Mouse (Mus musculus) hematopoietic multipotent progenitor cell, adult 10-12 weeks (in vitro differentiated cells): ENCODE data around the gene Brd2. TPM values are rescaled to one million over a fixed set of nuclear protein-coding genes. Genes with fewer than 3 reads are reported as not detected.

ENCODE experiments used
- polyA plus RNA-seq: library from polyadenylated mRNA; stranded (reverse); fragments of >175 nt; gene quantifications from 2 replicates; pipeline ENCODE4 v1.2.3, GENCODE M21; 2012; ENCODE audit warnings: low replicate concordance

Gene Brd2
- 377 and 424 TPM in 2 replicates for polyA plus RNA-seq

DNA sequence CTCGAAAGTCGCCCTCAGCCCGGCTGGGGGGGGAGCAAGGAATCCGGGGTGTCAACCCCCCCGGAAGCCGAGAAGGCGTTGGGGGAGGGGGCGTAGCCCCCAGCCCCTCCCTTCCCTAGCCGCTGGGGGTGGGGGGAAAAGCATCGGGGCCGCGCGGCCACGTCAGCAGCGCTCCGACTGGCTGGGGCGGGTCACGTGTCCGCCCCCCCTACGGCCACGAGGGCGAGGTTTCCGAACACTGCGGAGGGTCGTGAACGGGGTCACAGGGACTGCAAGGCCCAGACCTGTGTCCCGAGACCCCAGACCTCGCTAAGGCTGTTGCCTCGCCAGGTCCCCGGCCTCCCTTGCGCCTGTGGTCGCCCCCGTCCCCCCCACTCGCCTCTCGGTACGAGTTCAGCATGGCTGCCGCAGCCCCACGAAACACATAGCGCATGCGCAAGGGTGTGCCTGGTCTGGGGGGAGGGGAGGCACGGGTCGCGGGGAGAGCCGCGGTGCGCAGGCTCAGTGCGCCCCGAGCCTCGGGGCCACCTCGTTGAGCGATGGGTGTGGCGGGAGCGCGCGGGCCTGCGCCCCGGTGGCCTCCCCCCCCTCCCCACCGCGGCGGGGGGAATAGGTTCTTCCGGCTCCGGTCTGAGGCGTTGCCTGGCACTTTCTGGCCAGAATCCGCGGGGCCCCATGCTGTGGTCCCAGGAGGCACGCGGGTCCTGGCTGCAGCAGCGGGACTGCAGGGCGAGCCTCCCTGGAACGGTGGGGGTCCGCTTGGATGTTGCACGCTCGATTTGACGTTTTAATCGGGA lies at the start of gene Brd2:
Gene Brd2, minus strand, starts transcription at position 447 of the 797 bp plus-strand sequence.

DNA sequence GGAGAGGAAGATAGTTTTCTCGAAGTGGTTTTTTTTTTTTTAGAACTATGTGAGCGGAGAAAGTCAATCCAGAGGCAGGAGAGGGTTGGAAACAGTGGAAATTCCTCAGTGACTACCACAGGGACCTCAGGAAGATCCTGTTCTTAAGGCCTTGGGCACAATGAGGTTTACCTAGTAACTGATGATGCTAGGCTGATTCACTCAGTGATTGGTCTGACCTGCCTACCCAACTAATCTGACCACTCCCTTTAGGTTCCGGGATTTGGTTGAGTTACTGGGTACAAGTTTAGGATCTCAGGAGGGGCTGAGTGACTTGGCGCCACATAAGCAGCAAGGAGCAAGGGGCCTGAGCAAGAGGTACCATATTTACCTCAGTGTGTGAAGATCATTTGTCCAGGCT lies 30.5 kb upstream of the Brd2 start, which contains the start of gene H2-DMb1:
Gene H2-DMb1, plus strand, starts transcription at position 150 of the 400 bp plus-strand sequence.

DNA sequence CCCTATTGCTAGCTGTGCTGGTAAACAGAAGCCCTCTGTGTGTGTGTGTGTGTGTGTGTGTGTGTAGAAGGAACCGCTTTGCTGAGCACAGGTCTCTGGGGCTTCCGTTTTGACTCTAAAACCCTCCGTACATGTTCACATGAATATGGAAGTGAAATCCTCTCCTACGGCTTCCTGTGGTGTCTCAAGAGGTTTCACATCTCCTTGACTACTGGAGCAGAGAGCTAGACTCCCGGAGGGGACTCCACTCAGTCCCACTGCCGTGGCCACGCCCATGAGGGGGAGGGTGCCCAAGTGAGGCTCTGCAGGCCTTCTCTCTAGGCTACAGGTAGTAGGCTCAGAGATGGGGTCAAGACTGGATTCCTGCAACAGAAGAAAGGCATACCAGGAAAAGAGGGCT lies 20.6 kb upstream of the Brd2 start, which contains the start of gene H2-DMb2:
Gene H2-DMb2, plus strand, starts transcription at position 275 of the 400 bp plus-strand sequence.

GRCm38 (mm10) chr17:34119249-34120179 lies 2.9 kb downstream of the Brd2 start, which contains the start of gene H2-DMa:
Gene H2-DMa, plus strand, starts transcription at chr17:34119541.

GRCm38 (mm10) chr17:34092197-34092875 lies 30.1 kb downstream of the Brd2 start, which contains the start of gene H2-Oa:
Gene H2-Oa, plus strand, starts transcription at chr17:34092340.

Other genes with a start within 250 kb of the Brd2 start
- gene Gm7029, start 248.8 kb downstream of the Brd2 start, polyA plus RNA-seq = not detected in 2 replicates
- gene Kifc1, start 232.0 kb downstream of the Brd2 start, polyA plus RNA-seq = 8.0 and 16.7 TPM in 2 replicates
- gene Platr17, start 217.5 kb downstream of the Brd2 start, polyA plus RNA-seq = not detected in 2 replicates
- gene Daxx, start 213.2 kb downstream of the Brd2 start, polyA plus RNA-seq = 44.3 and 55.2 TPM in 2 replicates
- 1,240 and 2,267 TPM in 2 replicates for gene Tapbp, start 206.7 kb downstream of the Brd2 start, polyA plus RNA-seq
- gene Zbtb22, start 206.7 kb downstream of the Brd2 start, polyA plus RNA-seq = 63.9 and 83.1 TPM in 2 replicates
- 344 and 699 TPM in 2 replicates for gene Rgl2, start 193.1 kb downstream of the Brd2 start, polyA plus RNA-seq
- 74.4 and 96.8 TPM in 2 replicates for gene Pfdn6, start 182.3 kb downstream of the Brd2 start, polyA plus RNA-seq
- gene Wdr46, start 182.0 kb downstream of the Brd2 start, polyA plus RNA-seq = 59.7 and 181 TPM in 2 replicates
- 33.9 and 69.4 TPM in 2 replicates for gene B3galt4, start 171.1 kb downstream of the Brd2 start, polyA plus RNA-seq
- 65.1 and 130 TPM in 2 replicates for gene Vps52, start 166.8 kb downstream of the Brd2 start, polyA plus RNA-seq
- 30.7 and 202 TPM in 2 replicates for gene Rps18, start 166.6 kb downstream of the Brd2 start, polyA plus RNA-seq
- 1,004 and 3,373 TPM in 2 replicates for gene H2-K1, start 122.3 kb downstream of the Brd2 start, polyA plus RNA-seq
- 49.6 and 111 TPM in 2 replicates for gene Ring1, start 98.0 kb downstream of the Brd2 start, polyA plus RNA-seq
- 67.5 and 266 TPM in 2 replicates for gene H2-Ke6, start 94.6 kb downstream of the Brd2 start, polyA plus RNA-seq
- gene Slc39a7, start 91.0 kb downstream of the Brd2 start, polyA plus RNA-seq = 46.1 and 74.3 TPM in 2 replicates
- gene Rxrb, start 90.8 kb downstream of the Brd2 start, polyA plus RNA-seq = 155 and 353 TPM in 2 replicates
- gene Col11a2, start 83.2 kb downstream of the Brd2 start, polyA plus RNA-seq = 14.4 and 54.0 TPM in 2 replicates
- gene H2-Oa, start 30.3 kb downstream of the Brd2 start, polyA plus RNA-seq = 55.1 and 259 TPM in 2 replicates
- gene H2-DMa, start 3.1 kb downstream of the Brd2 start, polyA plus RNA-seq = 140 and 479 TPM in 2 replicates
- 454 and 462 TPM in 2 replicates for gene H2-DMb2, start 20.7 kb upstream of the Brd2 start, polyA plus RNA-seq
- 22.9 and 41.1 TPM in 2 replicates for gene H2-DMb1, start 30.4 kb upstream of the Brd2 start, polyA plus RNA-seq
- 74.5 and 112 TPM in 2 replicates for gene Tap1, start 64.9 kb upstream of the Brd2 start, polyA plus RNA-seq
- 85.6 and 98.9 TPM in 2 replicates for gene Psmb9, start 65.1 kb upstream of the Brd2 start, polyA plus RNA-seq
- gene Psmb8, start 75.1 kb upstream of the Brd2 start, polyA plus RNA-seq = 348 and 445 TPM in 2 replicates
- gene Tap2, start 80.9 kb upstream of the Brd2 start, polyA plus RNA-seq = 148 and 211 TPM in 2 replicates
- 44.0 and 80.9 TPM in 2 replicates for gene H2-Ob, start 116.3 kb upstream of the Brd2 start, polyA plus RNA-seq
- gene H2-Ab1, start 135.1 kb upstream of the Brd2 start, polyA plus RNA-seq = 1,724 and 6,143 TPM in 2 replicates
- gene H2-Aa, start 165.2 kb upstream of the Brd2 start, polyA plus RNA-seq = 100 and 954 TPM in 2 replicates
- 222 and 457 TPM in 2 replicates for gene H2-Eb1, start 183.2 kb upstream of the Brd2 start, polyA plus RNA-seq
- 0.24 and 0.89 TPM in 2 replicates for gene H2-Eb2, start 203.0 kb upstream of the Brd2 start, polyA plus RNA-seq
- 1.8 and 2.0 TPM in 2 replicates for gene Btnl2, start 232.2 kb upstream of the Brd2 start, polyA plus RNA-seq